Mouse (Mus musculus) cortical plate, adult 2 months (tissue): ENCODE data around the gene Vmn1r86. TPM values are rescaled to one million over a fixed set of nuclear protein-coding genes. Genes with fewer than 3 reads are reported as not detected.

Experiments used
- H3K27ac ChIP-seq: fragments of 200-500 bp; 2 replicates; pipeline ENCODE4 v1.5.1; 2012; ENCODE audit warnings: low read length, control low read depth, inconsistent platforms; ENCODE audit not compliant: insufficient read depth
- H3K4me1 ChIP-seq: fragments of 200-500 bp; 2 replicates; pipeline ENCODE4 v1.6.1; 2011; ENCODE audit warnings: low read length; ENCODE audit not compliant: control insufficient read depth, insufficient read depth
- H3K4me3 ChIP-seq: fragments of 200-500 bp; 2 replicates; pipeline ENCODE4 v1.5.1; 2011; ENCODE audit warnings: mild to moderate bottlenecking, low read length, control low read depth; ENCODE audit not compliant: insufficient read depth
- CTCF ChIP-seq: fragments of 200-500 bp; IDR thresholded peaks from 2 replicates; pipeline ENCODE4 v1.5.1; 2011; ENCODE audit warnings: mild to moderate bottlenecking, control low read depth, low read length; ENCODE audit not compliant: insufficient read depth; ENCODE audit errors: extremely low read depth
- POLR2A ChIP-seq: fragments of 200-500 bp; IDR thresholded peaks from 2 replicates; pipeline ENCODE4 v1.6.1; 2011; ENCODE audit warnings: mild to moderate bottlenecking, low read length, control low read depth; ENCODE audit not compliant: insufficient read depth; ENCODE audit errors: extremely low read depth
- polyA plus RNA-seq: library from polyadenylated mRNA; depleted of rRNA; stranded (reverse); fragments of >200 nt; gene quantifications from 2 replicates; pipeline ENCODE4 v1.2.3, GENCODE M21; 2012; rRNA removed

Vmn1r86 gene
- polyA plus RNA-seq, 1 experiment: not detected

DNA sequence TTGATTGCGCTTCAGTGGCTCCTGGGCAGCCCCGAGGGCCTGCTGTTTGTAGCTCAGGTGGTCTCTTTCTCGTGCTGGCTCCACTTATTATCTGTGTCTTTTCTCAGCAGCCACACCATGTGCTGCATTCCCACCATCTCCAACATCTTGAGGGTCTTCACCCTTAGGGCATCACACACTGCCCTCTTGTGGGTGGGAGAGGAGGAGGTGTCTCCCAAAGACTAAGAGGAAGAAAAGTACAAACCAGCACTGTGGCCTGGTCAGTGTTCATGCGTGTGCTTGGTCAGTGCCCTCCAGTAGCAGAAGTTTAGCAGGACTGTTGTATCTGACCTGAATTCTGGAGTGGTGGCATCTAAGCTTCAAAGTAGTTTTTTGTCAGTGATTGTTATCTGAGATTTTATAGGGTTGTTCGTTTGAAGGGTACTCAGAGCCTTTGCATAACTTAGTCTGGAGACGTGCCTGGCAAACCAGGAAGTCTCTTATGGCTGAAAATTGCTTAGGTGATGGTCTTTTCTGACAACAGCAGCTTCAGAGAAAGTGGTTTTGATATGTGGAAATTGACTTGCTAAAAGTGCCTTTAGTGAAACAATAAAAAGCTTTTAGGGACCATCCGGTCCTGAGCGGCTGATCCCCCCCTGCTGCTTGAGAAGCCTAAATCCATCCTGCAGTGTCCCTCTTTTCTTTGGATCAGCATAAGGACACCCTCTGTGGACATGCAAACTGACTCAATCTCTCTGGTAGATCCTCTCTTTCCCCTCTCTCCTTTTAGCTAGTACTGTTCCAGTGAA, 62.6 kb downstream of the Vmn1r86 start:
- Histone ChIP-seq H3K27ac (no peak overlapping the region), H3K4me1 (no peaks in the 10 kb centered on the region), H3K4me3 (no peak overlapping the region)
- TF ChIP-seq CTCF: 0 out of 2 replicates have a peak, but pooled peaks have one; percentile 7
- TF ChIP-seq POLR2A: no peak

DNA sequence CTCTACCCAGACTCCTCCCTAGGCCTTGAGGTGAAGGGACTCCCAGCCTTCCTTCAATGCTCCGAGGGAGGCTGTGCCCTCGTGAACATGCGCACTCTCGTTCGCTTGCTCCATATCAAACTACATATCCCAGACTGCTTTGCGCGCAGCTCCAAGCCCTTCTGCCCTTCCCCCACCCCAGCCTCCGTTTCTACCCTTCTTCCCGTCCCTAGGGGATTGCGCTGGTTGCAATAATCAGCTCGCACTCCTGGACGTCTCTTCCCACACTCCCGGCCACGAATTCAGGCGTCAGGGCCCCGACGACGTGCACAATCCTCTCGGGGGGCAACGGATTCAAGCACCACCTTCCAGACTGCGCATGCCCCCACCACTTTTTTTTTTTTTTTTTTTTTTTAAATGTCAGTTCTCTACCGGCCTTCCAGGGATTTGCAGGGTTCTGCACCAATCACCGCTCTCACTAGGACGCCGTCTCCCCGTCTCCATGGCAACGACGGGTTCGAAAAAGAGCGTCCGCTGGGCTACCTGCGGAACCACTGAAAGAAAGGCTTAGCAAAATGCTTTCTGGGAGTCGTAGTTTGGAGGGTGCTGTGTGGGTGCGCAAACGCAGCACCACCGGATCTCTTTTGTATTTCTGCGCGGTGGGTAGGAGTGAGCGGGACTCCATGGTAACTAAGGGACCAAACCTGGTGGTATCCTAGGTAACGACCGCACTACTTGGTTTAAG, 65.3 kb downstream of the Vmn1r86 start, which contains the start of gene Mzf1:
TSS of gene Mzf1 (minus strand) at position 478 of the 724 bp plus-strand sequence.
- no peaks in the 10 kb centered on the region for H3K4me1 ChIP-seq
- peak within 1 kb of the TSS; percentile 93 for H3K27ac ChIP-seq
- TF ChIP-seq POLR2A (peak; percentile 80), CTCF (no peak)
- H3K4me3 ChIP-seq: peak within 1 kb of the TSS; percentile 60

DNA sequence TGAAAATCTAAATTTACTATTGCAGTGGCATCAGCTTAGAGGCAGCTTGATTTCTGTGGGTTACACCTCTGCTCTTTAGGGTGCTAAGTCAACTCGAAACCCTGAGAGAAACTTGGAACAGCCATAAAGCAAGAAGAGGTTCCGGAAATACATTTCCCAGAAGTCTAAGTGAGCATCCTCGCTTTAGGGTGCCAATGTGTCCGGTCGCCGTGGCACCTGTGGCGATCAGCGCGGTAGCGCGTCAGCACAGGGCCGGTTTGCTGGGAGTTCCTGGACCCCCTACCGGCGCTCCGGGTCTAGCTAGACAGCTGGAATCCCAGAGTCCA, 65.8 kb downstream of the Vmn1r86 start:
- Histone ChIP-seq H3K4me1 (no peaks in the 10 kb centered on the region), H3K4me3 (peak overlapping the region; percentile 60), H3K27ac (peak overlapping the region; percentile 93)
- TF ChIP-seq CTCF (no peak), POLR2A (no peak)

DNA sequence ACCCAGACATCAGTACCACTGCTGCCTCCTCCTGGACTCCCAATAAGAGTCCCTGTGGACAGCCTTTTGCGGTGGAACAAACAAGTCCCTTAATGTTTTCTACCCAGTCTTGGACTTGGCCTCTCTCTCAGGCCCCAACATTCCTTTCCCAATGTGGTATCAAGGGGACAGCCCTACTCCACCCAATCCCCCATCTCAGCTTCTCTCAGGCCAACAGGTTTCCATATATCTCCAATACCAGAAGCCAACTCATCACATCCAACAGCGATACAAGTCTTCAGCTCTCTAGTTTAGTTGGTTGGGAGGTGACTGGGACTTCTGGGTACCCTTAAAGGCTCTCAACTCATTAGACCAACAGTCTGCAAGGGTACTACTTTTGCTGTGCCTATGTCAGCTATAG, 66.2 kb downstream of the Vmn1r86 start:
- Histone ChIP-seq H3K4me3 (peak overlapping the region; percentile 60; the same call in 1 of the 2 replicates), H3K4me1 (no peaks in the 10 kb centered on the region), H3K27ac (peak overlapping the region; percentile 93; the same call in 1 of the 2 replicates)
- TF ChIP-seq POLR2A (no peak), CTCF (no peak)

DNA sequence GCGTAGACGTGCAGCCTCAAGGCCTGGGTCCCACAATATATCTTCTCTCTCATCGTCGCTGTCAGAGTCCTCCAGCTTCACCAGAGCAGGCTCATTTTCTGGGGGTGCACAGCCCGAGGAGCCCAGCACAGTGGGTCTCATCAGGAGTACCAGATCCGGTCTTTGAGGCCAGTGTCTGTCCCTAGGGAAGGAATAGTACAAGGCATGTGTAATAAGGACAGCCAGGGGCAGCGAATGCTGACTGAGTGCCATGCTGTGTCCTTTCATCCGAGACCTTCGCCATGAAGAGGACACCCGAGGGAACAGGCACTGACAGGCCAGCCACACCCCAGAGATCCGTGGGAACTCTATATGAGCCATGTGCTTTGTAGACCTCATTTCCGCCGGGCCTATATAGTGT, 66.7 kb downstream of the Vmn1r86 start:
- TF ChIP-seq CTCF (no peak), POLR2A (no peak)
- H3K4me3 ChIP-seq: no peak overlapping the region

More for the DNA sequence above, 66.7 kb downstream of the Vmn1r86 start:
- H3K4me1 ChIP-seq: no peaks in the 10 kb centered on the region
- no peak overlapping the region for H3K27ac ChIP-seq

Other genes with a start within 250 kb of the Vmn1r86 start
- 5.2 and 5.4 TPM in 2 replicates for gene Zfp128, start 238.7 kb downstream of the Vmn1r86 start, polyA plus RNA-seq
- gene Zscan22, start 222.1 kb downstream of the Vmn1r86 start, polyA plus RNA-seq: 12.7 and 13.1 TPM in 2 replicates
- gene Rps5, start 197.6 kb downstream of the Vmn1r86 start, polyA plus RNA-seq: 782 and 785 TPM in 2 replicates
- gene Rnf225, start 192.5 kb downstream of the Vmn1r86 start, polyA plus RNA-seq: 0.96 and 1.0 TPM in 2 replicates
- gene Zfp324, start 154.1 kb downstream of the Vmn1r86 start, polyA plus RNA-seq: 5.6 and 6.1 TPM in 2 replicates
- gene Zfp446, start 142.1 kb downstream of the Vmn1r86 start, polyA plus RNA-seq: 9.7 and 10.1 TPM in 2 replicates
- gene Slc27a5, start 121.7 kb downstream of the Vmn1r86 start, polyA plus RNA-seq: 0.69 and 0.78 TPM in 2 replicates
- 225 and 226 TPM in 2 replicates for gene Trim28, start 120.8 kb downstream of the Vmn1r86 start, polyA plus RNA-seq
- 32.2 and 33.4 TPM in 2 replicates for gene Zbtb45, start 109.9 kb downstream of the Vmn1r86 start, polyA plus RNA-seq
- 224 and 229 TPM in 2 replicates for gene Chmp2a, start 85.1 kb downstream of the Vmn1r86 start, polyA plus RNA-seq
- 400 and 402 TPM in 2 replicates for gene Ube2m, start 81.6 kb downstream of the Vmn1r86 start, polyA plus RNA-seq
- 14.3 and 15.2 TPM in 2 replicates for gene Mzf1, start 65.2 kb downstream of the Vmn1r86 start, polyA plus RNA-seq
- not detected in 2 replicates for gene Vmn1r85, start 24.7 kb downstream of the Vmn1r86 start, polyA plus RNA-seq
- not detected in 2 replicates for gene Vmn1r87, start 20.2 kb upstream of the Vmn1r86 start, polyA plus RNA-seq
- not detected in 2 replicates for gene Vmn1r88, start 39.7 kb upstream of the Vmn1r86 start, polyA plus RNA-seq
- not detected in 2 replicates for gene Vmn1r89, start 93.1 kb upstream of the Vmn1r86 start, polyA plus RNA-seq
- gene Lig1, start 157.4 kb upstream of the Vmn1r86 start, polyA plus RNA-seq: 9.3 and 9.4 TPM in 2 replicates
- 8.5 and 8.6 TPM in 2 replicates for gene Zswim9, start 158.8 kb upstream of the Vmn1r86 start, polyA plus RNA-seq
- gene Pla2g4c, start 204.7 kb upstream of the Vmn1r86 start, polyA plus RNA-seq: 0.30 and 0.33 TPM in 2 replicates